Mouse (Mus musculus): Measurements from ENCODE around the gene Frat1.

- TF ChIP-seq CTCF (conservative IDR thresholded peaks at IDR 0.05; ENCODE audit: insufficient read depth, insufficient read length, low read depth, low read length): no peak
- no peak for TF ChIP-seq POLR2A (IDR thresholded peaks at IDR 0.05; ENCODE audit: low read depth, low read length)
Observed at GRCm38 (mm10) chr19:41836719-41837118, 6.9 kb downstream of the Frat1 start.

All from kidney, adult 2 months (tissue).